Mouse (Mus musculus) liver, adult 2 months (tissue): ENCODE data around the gene Riox1. TPM values are rescaled to one million over a fixed set of nuclear protein-coding genes. Genes with fewer than 3 reads are reported as not detected.
"Not testable (repeated sequence)": the region's sequence is repeated elsewhere in the genome, so short reads cannot be mapped to it uniquely, and the experiment has no call there.

Source experiments
- DNase-seq: peaks from one replicate; pipeline ENCODE4 v3.0.0-alpha.2; 2011; ENCODE audit warnings: low read depth, low spot score; ENCODE audit errors: extremely low read depth
- H3K27ac ChIP-seq: fragments of 200-500 bp; replicated peaks from 2 replicates; pipeline ENCODE4 v1.5.1; 2012; ENCODE audit warnings: low read depth, mild to moderate bottlenecking, control low read depth, inconsistent platforms, low read length; ENCODE audit not compliant: insufficient read depth
- H3K27me3 ChIP-seq: fragments of 200-500 bp; 2 replicates; pipeline ENCODE4 v1.6.1; 2012; ENCODE audit warnings: mild to moderate bottlenecking, moderate library complexity, low read length, inconsistent platforms; ENCODE audit not compliant: control insufficient read depth, insufficient read depth
- H3K36me3 ChIP-seq: fragments of 200-500 bp; 2 replicates; pipeline ENCODE4 v1.6.1; 2012; ENCODE audit warnings: low read length, inconsistent platforms; ENCODE audit not compliant: control insufficient read depth, insufficient read depth
- H3K4me1 ChIP-seq: fragments of 200-500 bp; 2 replicates; pipeline ENCODE4 v1.6.1; 2011; ENCODE audit warnings: low read length; ENCODE audit not compliant: control insufficient read depth, insufficient read depth
- H3K4me3 ChIP-seq: fragments of 200-500 bp; 2 replicates; pipeline ENCODE4 v1.5.1; 2011; ENCODE audit warnings: low read depth, mild to moderate bottlenecking, control low read depth, low read length, moderate library complexity; ENCODE audit not compliant: insufficient read depth
- H3K79me2 ChIP-seq: fragments of 200-500 bp; 2 replicates; pipeline ENCODE4 v1.6.1; 2012; ENCODE audit warnings: inconsistent platforms, mild to moderate bottlenecking, low read length, moderate library complexity; ENCODE audit not compliant: control insufficient read depth, insufficient read depth
- H3K9ac ChIP-seq: fragments of 200-500 bp; 2 replicates; pipeline ENCODE4 v1.6.1; 2012; ENCODE audit warnings: low read depth, mild to moderate bottlenecking, control low read depth, inconsistent platforms, low read length
- CTCF ChIP-seq: fragments of 200-500 bp; IDR thresholded peaks from 2 replicates; pipeline ENCODE4 v1.5.1; 2011; ENCODE audit warnings: low read depth, low read length, control low read depth
- POLR2A ChIP-seq: fragments of 200-500 bp; IDR thresholded peaks from 2 replicates; pipeline ENCODE4 v1.6.1; 2011; ENCODE audit warnings: low read length, control low read depth; ENCODE audit not compliant: insufficient read depth; ENCODE audit errors: extremely low read depth
- WGBS: fragments of 180-500 bp; shearing (Covaris S2); methylation state at CpG from one replicate; pipeline ENCODE4 v1.1.7; 2018; 5-methylcytosine and 5-hydroxymethylcytosine counted together
- polyA plus RNA-seq: library from polyadenylated mRNA; depleted of rRNA; stranded (reverse); fragments of >200 nt; gene quantifications from 2 replicates; pipeline ENCODE4 v1.2.3, GENCODE M21; 2012; rRNA removed
- total RNA-seq: library from RNA; depleted of rRNA; stranded (reverse); fragments of >200 nt; gene quantifications from 2 replicates; pipeline ENCODE4 v1.2.3, GENCODE M21; 2014; rRNA removed

Riox1 gene
- total and polyA plus RNA-seq, 2 experiments, result 3.7 to 7.7 TPM

GRCm38 (mm10) chr12:83989378-83989777 lies 39.0 kb downstream of the Riox1 start:
- H3K27me3 ChIP-seq, result no peaks in the 10 kb centered on the region
- TF ChIP-seq POLR2A (no peak), CTCF (no peak)
- H3K4me3 ChIP-seq, result no peak overlapping the region
- over 99% methylated on average over 4 of the region's 4 CpGs for WGBS
- 0 out of 2 replicates have a peak, but pooled peaks cover 2% of the 10 kb centered on the region for H3K4me1 ChIP-seq
- H3K36me3 ChIP-seq, result no peaks in the 10 kb centered on the region
- H3K9ac ChIP-seq, result no peak overlapping the region
- H3K27ac ChIP-seq, result no peak overlapping the region
- DNase-seq, result no peak
- no peaks in the 10 kb centered on the region for H3K79me2 ChIP-seq

GRCm38 (mm10) chr12:83997221-83997620 lies 46.8 kb downstream of the Riox1 start:
- Histone ChIP-seq H3K9ac (no peak overlapping the region), H3K79me2 (no peaks in the 10 kb centered on the region), H3K27ac (no peak overlapping the region), H3K4me1 (peaks cover 3% of the 10 kb centered on the region; the same call in 1 of the 2 replicates), H3K4me3 (no peak overlapping the region), H3K36me3 (no peaks in the 10 kb centered on the region), H3K27me3 (no peaks in the 10 kb centered on the region)
- 67% methylated on average over 2 of the region's 2 CpGs for WGBS
- no peak for DNase-seq
- TF ChIP-seq CTCF (no peak), POLR2A (no peak)

- H3K27me3 ChIP-seq, result no peaks in the 10 kb centered on the region
- no peak overlapping the region for H3K4me3 ChIP-seq
- DNase-seq, result no peak
- 48% methylated on average over 11 of the region's 11 CpGs for WGBS
- TF ChIP-seq POLR2A, result no peak
- no peak for TF ChIP-seq CTCF
- no peaks in the 10 kb centered on the region for H3K79me2 ChIP-seq
- H3K4me1 ChIP-seq, result peaks cover 3% of the 10 kb centered on the region; the same call in 1 of the 2 replicates
- no peak overlapping the region for H3K9ac ChIP-seq
- H3K36me3 ChIP-seq, result no peaks in the 10 kb centered on the region
- H3K27ac ChIP-seq, result no peak overlapping the region
These were observed 48.1 kb downstream of the Riox1 start for GRCm38 (mm10) chr12:83998341-83999107.

DNA sequence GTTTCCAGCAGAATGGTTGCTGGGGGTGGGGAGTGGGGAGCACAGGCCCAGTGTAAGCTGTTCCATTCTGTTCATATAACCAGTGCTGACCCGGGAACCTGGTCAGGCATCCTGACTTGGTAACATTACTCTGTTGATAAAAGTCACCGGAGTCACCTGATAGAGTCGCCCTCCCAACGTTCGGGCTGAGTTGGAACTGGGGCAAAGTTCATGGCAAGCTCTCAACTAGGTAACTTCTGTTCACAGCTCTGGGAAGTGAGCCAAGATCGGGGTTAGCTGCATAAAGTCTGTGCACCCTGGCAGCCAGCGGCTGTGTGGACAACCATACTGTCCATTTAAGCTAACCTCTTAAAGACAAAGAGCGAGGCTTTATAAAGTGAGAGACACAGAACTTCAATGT lies 48.8 kb downstream of the Riox1 start:
- H3K36me3 ChIP-seq, H3K27me3 ChIP-seq, H3K4me1 ChIP-seq, H3K79me2 ChIP-seq, H3K9ac ChIP-seq, H3K4me3 ChIP-seq, H3K27ac ChIP-seq: not testable (repeated sequence)
- WGBS, result 14% methylated on average over 8 of the region's 8 CpGs
- DNase-seq, result peak; percentile 94

- Histone ChIP-seq H3K79me2 (no peaks in the 10 kb centered on the region), H3K4me3 (no peak overlapping the region), H3K4me1 (peaks cover 3% of the 10 kb centered on the region; the same call in 1 of the 2 replicates), H3K27ac (no peak overlapping the region), H3K27me3 (no peaks in the 10 kb centered on the region), H3K36me3 (no peaks in the 10 kb centered on the region), H3K9ac (no peak overlapping the region)
- no peak for TF ChIP-seq POLR2A
- TF ChIP-seq CTCF, result no peak
- DNase-seq, result no peak
- WGBS, result 78% methylated on average over 3 of the region's 3 CpGs
These were observed 50.0 kb downstream of the Riox1 start for GRCm38 (mm10) chr12:84000418-84000817.

Other genes with a start within 250 kb of the Riox1 start
- 1.3 and 1.9 TPM in 2 replicates for gene Papln, start 187.0 kb upstream of the Riox1 start, total RNA-seq
- gene Papln, start 187.0 kb upstream of the Riox1 start, polyA plus RNA-seq, result 2.5 and 3.1 TPM in 2 replicates
- gene Numb, start 28.7 kb upstream of the Riox1 start, total RNA-seq, result 20.2 and 21.3 TPM in 2 replicates
- gene Numb, start 28.7 kb upstream of the Riox1 start, polyA plus RNA-seq, result 38.5 and 46.7 TPM in 2 replicates
- gene Heatr4, start 34.2 kb downstream of the Riox1 start, total RNA-seq, result not detected in 2 replicates
- gene Heatr4, start 34.2 kb downstream of the Riox1 start, polyA plus RNA-seq, result not detected in 2 replicates
- gene Acot2, start 37.3 kb downstream of the Riox1 start, total RNA-seq, result 10.1 and 11.2 TPM in 2 replicates
- 7.9 and 8.6 TPM in 2 replicates for gene Acot2, start 37.3 kb downstream of the Riox1 start, polyA plus RNA-seq
- 26.1 and 30.8 TPM in 2 replicates for gene Acot1, start 58.9 kb downstream of the Riox1 start, total RNA-seq
- gene Acot1, start 58.9 kb downstream of the Riox1 start, polyA plus RNA-seq, result 24.5 and 40.9 TPM in 2 replicates
- gene Acot4, start 87.8 kb downstream of the Riox1 start, total RNA-seq, result 43.4 and 53.4 TPM in 2 replicates
- gene Acot4, start 87.8 kb downstream of the Riox1 start, polyA plus RNA-seq, result 44.7 and 71.6 TPM in 2 replicates
- not detected in 2 replicates for gene Gm49366, start 88.3 kb downstream of the Riox1 start, total RNA-seq
- not detected in 2 replicates for gene Gm49366, start 88.3 kb downstream of the Riox1 start, polyA plus RNA-seq
- gene Acot3, start 101.5 kb downstream of the Riox1 start, total RNA-seq, result 45.4 and 58.2 TPM in 2 replicates
- 33.7 and 59.9 TPM in 2 replicates for gene Acot3, start 101.5 kb downstream of the Riox1 start, polyA plus RNA-seq
- gene Acot5, start 118.7 kb downstream of the Riox1 start, total RNA-seq, result not detected in 2 replicates
- 0.06 TPM in 1 of 2 replicates, not detected in the other for gene Acot5, start 118.7 kb downstream of the Riox1 start, polyA plus RNA-seq
- gene Acot6, start 150.0 kb downstream of the Riox1 start, total RNA-seq, result 0.74 and 1.1 TPM in 2 replicates
- gene Acot6, start 150.0 kb downstream of the Riox1 start, polyA plus RNA-seq, result 0.97 and 1.1 TPM in 2 replicates
- gene Dnal1, start 163.8 kb downstream of the Riox1 start, total RNA-seq, result 0.40 and 0.46 TPM in 2 replicates
- gene Dnal1, start 163.8 kb downstream of the Riox1 start, polyA plus RNA-seq, result 0.29 and 0.38 TPM in 2 replicates
- gene Pnma1, start 197.9 kb downstream of the Riox1 start, total RNA-seq, result 0.18 and 0.20 TPM in 2 replicates
- gene Pnma1, start 197.9 kb downstream of the Riox1 start, polyA plus RNA-seq, result not detected in 2 replicates